Mouse (Mus musculus) left cerebral cortex, postnatal 4 days (tissue): ENCODE results near the gene AC129217.1. TPM values are rescaled to one million over a fixed set of nuclear protein-coding genes. Genes with fewer than 3 reads are reported as not detected.

ENCODE experiments used
- microRNA-seq: library from miRNA; unstranded; fragments of <30 nt; microRNA quantifications from one replicate; pipeline ENCODE4 v1.2.0, GENCODE M21; 2022
- total RNA-seq, 2 experiments: library from RNA; stranded (reverse); gene quantifications; 2 replicates each; pipeline ENCODE4 v1.2.3; 2021

AC129217.1 gene
- total RNA-seq, 2 experiments from 2014 or later = not detected

Small RNA genes within 50 kb of the gene (microRNA-seq; reads per million reads assigned to microRNA genes)
- not detected for gene Mir5136

Other genes with a start within 250 kb of the AC129217.1 start
- gene Slc22a8, start 238.5 kb upstream of the AC129217.1 start, total RNA-seq = 10 to 100 TPM; 16.0 to 17.9 TPM
- 10 to 100 TPM; 12.0 TPM for gene Slc22a6, start 211.7 kb upstream of the AC129217.1 start, total RNA-seq
- 10 to 100 TPM; 58.0 to 63.6 TPM for gene Chrm1, start 166.0 kb upstream of the AC129217.1 start, total RNA-seq
- gene Slc3a2, start 106.4 kb upstream of the AC129217.1 start, total RNA-seq = 100 to 1,000 TPM; 166 to 179 TPM
- gene Wdr74, start 93.9 kb upstream of the AC129217.1 start, total RNA-seq = 10 to 100 TPM; 55.9 to 56.5 TPM
- gene 1700092M07Rik, start 89.1 kb upstream of the AC129217.1 start, total RNA-seq = 1 to 10 TPM; 2.7 to 2.8 TPM
- gene Stx5a, start 88.4 kb upstream of the AC129217.1 start, total RNA-seq = 10 to 100 TPM; 70.8 to 77.5 TPM
- 100 to 1,000 TPM; 105 to 110 TPM for gene Nxf1, start 72.7 kb upstream of the AC129217.1 start, total RNA-seq
- gene Tmem223, start 58.8 kb upstream of the AC129217.1 start, total RNA-seq = 100 to 1,000 TPM in 1 of 2 experiments, 10 to 100 TPM in 1; 96.5 to 102 TPM
- gene Tmem179b, start 55.3 kb upstream of the AC129217.1 start, total RNA-seq = 1 to 10 TPM; 8.2 to 9.2 TPM
- 10 to 100 TPM; 24.9 to 29.4 TPM for gene Taf6l, start 43.4 kb upstream of the AC129217.1 start, total RNA-seq
- gene Polr2g, start 31.2 kb upstream of the AC129217.1 start, total RNA-seq = 10 to 100 TPM; 87.2 to 92.3 TPM
- gene Zbtb3, start 27.2 kb upstream of the AC129217.1 start, total RNA-seq = 1 to 10 TPM; 5.1 to 6.8 TPM
- gene Ttc9c, start 10.4 kb upstream of the AC129217.1 start, total RNA-seq = 10 to 100 TPM; 46.0 to 47.2 TPM
- 100 to 1,000 TPM; 108 to 116 TPM for gene Hnrnpul2, start 9.8 kb upstream of the AC129217.1 start, total RNA-seq
- gene Bscl2, start 7.7 kb downstream of the AC129217.1 start, total RNA-seq = 10 to 100 TPM; 76.9 to 78.4 TPM
- 100 to 1,000 TPM; 275 to 279 TPM for gene Gng3, start 9.4 kb downstream of the AC129217.1 start, total RNA-seq
- gene Lrrn4cl, start 21.0 kb downstream of the AC129217.1 start, total RNA-seq = under 1 TPM; 0.76 to 0.93 TPM
- 100 to 1,000 TPM; 109 to 122 TPM for gene Ubxn1, start 41.7 kb downstream of the AC129217.1 start, total RNA-seq
- 10 to 100 TPM; 22.3 to 25.7 TPM for gene Uqcc3, start 51.1 kb downstream of the AC129217.1 start, total RNA-seq
- gene Lbhd1, start 54.0 kb downstream of the AC129217.1 start, total RNA-seq = 1 to 10 TPM; 4.6 to 8.6 TPM
- not detected for gene Gm49403, start 54.2 kb downstream of the AC129217.1 start, total RNA-seq
- gene 1810009A15Rik, start 59.1 kb downstream of the AC129217.1 start, total RNA-seq = 10 to 100 TPM; 16.4 to 21.4 TPM
- 1 to 10 TPM; 4.2 to 5.8 TPM for gene Gm49416, start 59.2 kb downstream of the AC129217.1 start, total RNA-seq
- gene Ints5, start 63.2 kb downstream of the AC129217.1 start, total RNA-seq = 10 to 100 TPM; 25.3 to 25.6 TPM
- 100 to 1,000 TPM; 102 to 110 TPM for gene Ganab, start 68.3 kb downstream of the AC129217.1 start, total RNA-seq
- 100 to 1,000 TPM; 109 to 115 TPM for gene B3gat3, start 90.6 kb downstream of the AC129217.1 start, total RNA-seq
- 1 to 10 TPM; 1.4 to 1.7 TPM for gene Rom1, start 99.6 kb downstream of the AC129217.1 start, total RNA-seq
- gene Eml3, start 99.8 kb downstream of the AC129217.1 start, total RNA-seq = 10 to 100 TPM in 1 of 2 experiments, 1 to 10 TPM in 1; 9.4 to 11.6 TPM
- 10 to 100 TPM; 75.4 to 79.6 TPM for gene Mta2, start 112.1 kb downstream of the AC129217.1 start, total RNA-seq
- 10 to 100 TPM; 17.5 to 20.0 TPM for gene Tut1, start 124.1 kb downstream of the AC129217.1 start, total RNA-seq
- gene Eef1g, start 137.3 kb downstream of the AC129217.1 start, total RNA-seq = 100 to 1,000 TPM; 385 to 398 TPM
- gene Ahnak, start 159.5 kb downstream of the AC129217.1 start, total RNA-seq = 10 to 100 TPM; 14.0 to 18.5 TPM